Mouse (Mus musculus): ENCODE results near the gene Pdgfa. TPM values are rescaled to one million over a fixed set of nuclear protein-coding genes. Genes with fewer than 3 reads are reported as not detected.

Gene Pdgfa
- polyA plus RNA-seq, 1 experiment from 2014 or later: 19.1 TPM

GRCm38 (mm10) chr5:139020595-139020994 lies 23.4 kb upstream of the Pdgfa start:
- WGBS: 82% methylated on average over 6 of the region's 6 CpGs
- Histone ChIP-seq H3K4me3 (replicated peaks; ENCODE audit: low read length) (no peak overlapping the region), H3K27ac (ENCODE audit: low read length) (no peak overlapping the region), H3K9me3 (ENCODE audit: control insufficient read depth, low read length) (no peaks in the 10 kb centered on the region), H3K4me1 (replicated peaks; ENCODE audit: control insufficient read depth, insufficient read depth, low read length) (no peaks in the 10 kb centered on the region), H3K27me3 (replicated peaks; ENCODE audit: control insufficient read depth, insufficient read depth, low read length) (no peaks in the 10 kb centered on the region), H3K36me3 (ENCODE audit: control insufficient read depth, insufficient read depth) (peaks cover 5% of the 10 kb centered on the region; the same call in 1 of the 2 replicates), H3K9ac (replicated peaks; ENCODE audit: low read depth, low read length) (no peak overlapping the region), H3K4me2 (ENCODE audit: low read length) (no peak overlapping the region)
- ATAC-seq: no peak

GRCm38 (mm10) chr5:139017371-139018124 lies 20.4 kb upstream of the Pdgfa start:
- no peak overlapping the region for H3K4me3 ChIP-seq (replicated peaks; ENCODE audit: low read length)
- peaks cover 5% of the 10 kb centered on the region; the same call in 1 of the 2 replicates for H3K36me3 ChIP-seq (ENCODE audit: control insufficient read depth, insufficient read depth)
- H3K9ac ChIP-seq (replicated peaks; ENCODE audit: low read depth, low read length): no peak overlapping the region
- no peak overlapping the region for H3K4me2 ChIP-seq (ENCODE audit: low read length)
- no peak for ATAC-seq
- H3K27me3 ChIP-seq (replicated peaks; ENCODE audit: control insufficient read depth, insufficient read depth, low read length): no peaks in the 10 kb centered on the region
- 88% methylated on average over 15 of the region's 15 CpGs for WGBS
- H3K9me3 ChIP-seq (ENCODE audit: control insufficient read depth, low read length): no peaks in the 10 kb centered on the region
- no peak overlapping the region for H3K27ac ChIP-seq (ENCODE audit: low read length)
- no peaks in the 10 kb centered on the region for H3K4me1 ChIP-seq (replicated peaks; ENCODE audit: control insufficient read depth, insufficient read depth, low read length)

GRCm38 (mm10) chr5:139015097-139015496 lies 17.9 kb upstream of the Pdgfa start:
- Histone ChIP-seq H3K4me2 (ENCODE audit: low read length) (no peak overlapping the region), H3K36me3 (ENCODE audit: control insufficient read depth, insufficient read depth) (peaks cover 5% of the 10 kb centered on the region; the same call in 1 of the 2 replicates), H3K27me3 (replicated peaks; ENCODE audit: control insufficient read depth, insufficient read depth, low read length) (no peaks in the 10 kb centered on the region), H3K4me3 (replicated peaks; ENCODE audit: low read length) (no peak overlapping the region), H3K9me3 (ENCODE audit: control insufficient read depth, low read length) (no peaks in the 10 kb centered on the region), H3K9ac (replicated peaks; ENCODE audit: low read depth, low read length) (no peak overlapping the region), H3K27ac (ENCODE audit: low read length) (no peak overlapping the region), H3K4me1 (replicated peaks; ENCODE audit: control insufficient read depth, insufficient read depth, low read length) (no peaks in the 10 kb centered on the region)
- no peak for ATAC-seq
- WGBS: 56% methylated on average over 3 of the region's 3 CpGs

GRCm38 (mm10) chr5:139010649-139011048 lies 13.5 kb upstream of the Pdgfa start:
- Histone ChIP-seq H3K27me3 (replicated peaks; ENCODE audit: control insufficient read depth, insufficient read depth, low read length) (no peaks in the 10 kb centered on the region), H3K36me3 (ENCODE audit: control insufficient read depth, insufficient read depth) (no peaks in the 10 kb centered on the region), H3K27ac (ENCODE audit: low read length) (no peak overlapping the region), H3K4me2 (ENCODE audit: low read length) (no peak overlapping the region), H3K9ac (replicated peaks; ENCODE audit: low read depth, low read length) (no peak overlapping the region), H3K9me3 (ENCODE audit: control insufficient read depth, low read length) (no peaks in the 10 kb centered on the region), H3K4me3 (replicated peaks; ENCODE audit: low read length) (no peak overlapping the region), H3K4me1 (replicated peaks; ENCODE audit: control insufficient read depth, insufficient read depth, low read length) (no peaks in the 10 kb centered on the region)
- WGBS: 68% methylated on average over 2 of the region's 2 CpGs
- no peak for ATAC-seq

GRCm38 (mm10) chr5:139007141-139007775 lies 10.1 kb upstream of the Pdgfa start:
- Histone ChIP-seq H3K27ac (ENCODE audit: low read length) (no peak overlapping the region), H3K9me3 (ENCODE audit: control insufficient read depth, low read length) (no peaks in the 10 kb centered on the region), H3K36me3 (ENCODE audit: control insufficient read depth, insufficient read depth) (no peaks in the 10 kb centered on the region), H3K4me3 (replicated peaks; ENCODE audit: low read length) (no peak overlapping the region), H3K27me3 (replicated peaks; ENCODE audit: control insufficient read depth, insufficient read depth, low read length) (no peaks in the 10 kb centered on the region), H3K4me2 (ENCODE audit: low read length) (no peak overlapping the region), H3K4me1 (replicated peaks; ENCODE audit: control insufficient read depth, insufficient read depth, low read length) (no peaks in the 10 kb centered on the region), H3K9ac (replicated peaks; ENCODE audit: low read depth, low read length) (no peak overlapping the region)
- ATAC-seq: no peak
- WGBS: 32% methylated on average over 4 of the region's 4 CpGs

GRCm38 (mm10) chr5:139004588-139004987 lies 7.4 kb upstream of the Pdgfa start:
- H3K9ac ChIP-seq (replicated peaks; ENCODE audit: low read depth, low read length): no peak overlapping the region
- 72% methylated on average over 6 of the region's 6 CpGs for WGBS
- H3K4me2 ChIP-seq (ENCODE audit: low read length): no peak overlapping the region
- H3K27ac ChIP-seq (ENCODE audit: low read length): no peak overlapping the region
- no peaks in the 10 kb centered on the region for H3K9me3 ChIP-seq (ENCODE audit: control insufficient read depth, low read length)
- H3K4me1 ChIP-seq (replicated peaks; ENCODE audit: control insufficient read depth, insufficient read depth, low read length): no peaks in the 10 kb centered on the region
- no peak for ATAC-seq
- no peak overlapping the region for H3K4me3 ChIP-seq (replicated peaks; ENCODE audit: low read length)
- peaks cover 4% of the 10 kb centered on the region for H3K27me3 ChIP-seq (replicated peaks; ENCODE audit: control insufficient read depth, insufficient read depth, low read length)
- no peaks in the 10 kb centered on the region for H3K36me3 ChIP-seq (ENCODE audit: control insufficient read depth, insufficient read depth)

- peaks cover 36% of the 10 kb centered on the region for H3K27me3 ChIP-seq (replicated peaks; ENCODE audit: control insufficient read depth, insufficient read depth, low read length)
- H3K9me3 ChIP-seq (ENCODE audit: control insufficient read depth, low read length): no peaks in the 10 kb centered on the region
- no peaks in the 10 kb centered on the region for H3K36me3 ChIP-seq (ENCODE audit: control insufficient read depth, insufficient read depth)
- H3K4me3 ChIP-seq (replicated peaks; ENCODE audit: low read length): no peak overlapping the region
- H3K27ac ChIP-seq (ENCODE audit: low read length): no peak overlapping the region
- H3K4me1 ChIP-seq (replicated peaks; ENCODE audit: control insufficient read depth, insufficient read depth, low read length): peaks cover 26% of the 10 kb centered on the region
- WGBS: 76% methylated on average over 7 of the region's 7 CpGs
- no peak overlapping the region for H3K9ac ChIP-seq (replicated peaks; ENCODE audit: low read depth, low read length)
- H3K4me2 ChIP-seq (ENCODE audit: low read length): no peak overlapping the region
- no peak for ATAC-seq
Measured at GRCm38 (mm10) chr5:138999716-139000115, 2.5 kb upstream of the Pdgfa start.

- peak overlapping the region; percentile 58 for H3K4me2 ChIP-seq (ENCODE audit: low read length)
- peak overlapping the region; percentile 38 for H3K4me3 ChIP-seq (replicated peaks; ENCODE audit: low read length)
- ATAC-seq: no peak
- WGBS: under 1% methylated on average over 30 of the region's 30 CpGs
- H3K9ac ChIP-seq (replicated peaks; ENCODE audit: low read depth, low read length): peak overlapping the region; percentile 13; the same call in 1 of the 2 replicates
- H3K27ac ChIP-seq (ENCODE audit: low read length): no peak overlapping the region
- H3K36me3 ChIP-seq (ENCODE audit: control insufficient read depth, insufficient read depth): no peaks in the 10 kb centered on the region
- peaks cover 41% of the 10 kb centered on the region for H3K4me1 ChIP-seq (replicated peaks; ENCODE audit: control insufficient read depth, insufficient read depth, low read length)
- no peaks in the 10 kb centered on the region for H3K9me3 ChIP-seq (ENCODE audit: control insufficient read depth, low read length)
- peaks cover 40% of the 10 kb centered on the region for H3K27me3 ChIP-seq (replicated peaks; ENCODE audit: control insufficient read depth, insufficient read depth, low read length)
Measured at GRCm38 (mm10) chr5:138997936-138998580, 888 bp upstream of the Pdgfa start.

GRCm38 (mm10) chr5:138996322-138997073 lies 672 bp downstream of the Pdgfa start:
- ATAC-seq: 0 out of 2 replicates have a peak, but pooled peaks have one; percentile 2
- H3K36me3 ChIP-seq (ENCODE audit: control insufficient read depth, insufficient read depth): no peaks in the 10 kb centered on the region
- no peaks in the 10 kb centered on the region for H3K9me3 ChIP-seq (ENCODE audit: control insufficient read depth, low read length)
- H3K4me3 ChIP-seq (replicated peaks; ENCODE audit: low read length): peak overlapping the region; percentile 72
- WGBS: 5% methylated on average over 24 of the region's 24 CpGs
- H3K27ac ChIP-seq (ENCODE audit: low read length): no peak overlapping the region; the same call in 1 of the 2 replicates
- H3K27me3 ChIP-seq (replicated peaks; ENCODE audit: control insufficient read depth, insufficient read depth, low read length): peaks cover 54% of the 10 kb centered on the region
- peak overlapping the region; percentile 74 for H3K9ac ChIP-seq (replicated peaks; ENCODE audit: low read depth, low read length)
- H3K4me2 ChIP-seq (ENCODE audit: low read length): peak overlapping the region; percentile 96
- peaks cover 48% of the 10 kb centered on the region for H3K4me1 ChIP-seq (replicated peaks; ENCODE audit: control insufficient read depth, insufficient read depth, low read length)
